Mouse (Mus musculus): ENCODE measurements around the gene Gimap8. TPM values are rescaled to one million over a fixed set of nuclear protein-coding genes. Genes with fewer than 3 reads are reported as not detected.
"Not testable (repeated sequence)": the region's sequence is repeated elsewhere in the genome, so short reads cannot be mapped to it uniquely, and the experiment has no call there.

The Gimap8 gene
- total and polyA plus RNA-seq, 3 experiments: 4.1 to 7.6 (median 7.1) TPM

DNA sequence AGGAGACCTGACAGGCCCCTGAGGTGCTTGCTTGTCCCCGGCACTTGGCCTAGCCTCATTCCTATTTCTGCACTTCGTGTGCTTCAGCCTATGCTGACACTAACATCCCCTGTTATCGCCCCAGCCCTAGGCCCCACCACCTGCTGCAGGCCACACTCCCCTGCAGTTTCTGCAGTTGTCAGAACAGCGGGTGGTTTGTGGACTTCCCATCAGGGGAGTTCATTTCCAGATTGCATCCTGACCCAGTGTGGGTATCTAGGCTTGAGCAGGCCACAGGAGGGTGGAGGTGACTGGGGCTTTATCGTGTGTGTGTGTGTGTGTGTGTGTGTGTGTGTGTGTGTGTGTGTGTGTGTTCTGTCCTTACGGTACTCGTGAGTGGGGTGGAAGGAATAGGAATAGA, 37.5 kb upstream of the Gimap8 start:
- Histone ChIP-seq H3K4me1 (ENCODE audit: control insufficient read depth, insufficient read depth, low read length) (no peaks in the 10 kb centered on the region; the same call in 1 of the 2 replicates), H3K9ac (ENCODE audit: low read depth, low read length) (no peak overlapping the region), H3K79me2 (replicated peaks; ENCODE audit: control insufficient read depth, insufficient read depth, low read length) (no peaks in the 10 kb centered on the region), H3K27me3 (ENCODE audit: control insufficient read depth, insufficient read depth, low read length) (no peaks in the 10 kb centered on the region), H3K4me3 (no peak overlapping the region), H3K36me3 (ENCODE audit: control insufficient read depth, insufficient read depth, low read length) (no peaks in the 10 kb centered on the region), H3K27ac (no peak overlapping the region)
- 65% methylated on average over 7 of the region's 7 CpGs for WGBS
- DNase-seq: no peak
- TF ChIP-seq EP300 (IDR thresholded peaks at IDR 0.05; ENCODE audit: insufficient read depth, low read depth, low read length): no peak
- TF ChIP-seq POLR2A (IDR thresholded peaks at IDR 0.05; ENCODE audit: insufficient read depth, low read depth, low read length): no peak
- TF ChIP-seq CTCF (IDR thresholded peaks at IDR 0.05): no peak
- intact Hi-C loops (cut with DNase I): no loop called here

DNA sequence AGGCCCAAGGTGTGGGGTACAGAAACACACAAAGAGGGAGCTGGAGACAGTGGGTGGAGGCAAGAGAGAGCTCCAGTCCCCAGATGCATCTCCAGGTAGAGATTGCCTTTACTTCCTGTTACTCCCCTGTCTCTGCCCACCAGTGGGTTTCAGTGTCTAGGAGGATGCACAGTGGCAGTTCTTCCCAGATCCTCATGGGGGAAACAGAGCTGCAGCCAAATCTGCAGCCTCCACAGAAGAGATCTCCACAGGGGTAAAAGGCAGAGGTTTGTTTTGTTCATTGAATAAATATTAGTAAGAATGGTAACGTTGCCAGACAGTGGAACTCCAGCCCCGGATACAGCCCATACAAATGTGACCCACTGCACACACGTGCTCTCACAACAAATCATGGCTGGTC, 36.4 kb upstream of the Gimap8 start:
- Histone ChIP-seq H3K27ac (no peak overlapping the region), H3K4me1 (ENCODE audit: control insufficient read depth, insufficient read depth, low read length) (no peaks in the 10 kb centered on the region; the same call in 1 of the 2 replicates), H3K36me3 (ENCODE audit: control insufficient read depth, insufficient read depth, low read length) (no peaks in the 10 kb centered on the region), H3K79me2 (replicated peaks; ENCODE audit: control insufficient read depth, insufficient read depth, low read length) (no peaks in the 10 kb centered on the region), H3K4me3 (no peak overlapping the region), H3K27me3 (ENCODE audit: control insufficient read depth, insufficient read depth, low read length) (no peaks in the 10 kb centered on the region), H3K9ac (ENCODE audit: low read depth, low read length) (no peak overlapping the region)
- WGBS: 82% methylated on average over 3 of the region's 3 CpGs
- DNase-seq: no peak
- no peak for TF ChIP-seq POLR2A (IDR thresholded peaks at IDR 0.05; ENCODE audit: insufficient read depth, low read depth, low read length)
- no peak for TF ChIP-seq CTCF (IDR thresholded peaks at IDR 0.05)
- TF ChIP-seq EP300 (IDR thresholded peaks at IDR 0.05; ENCODE audit: insufficient read depth, low read depth, low read length): no peak
- intact Hi-C loops (cut with DNase I): no loop called here

DNA sequence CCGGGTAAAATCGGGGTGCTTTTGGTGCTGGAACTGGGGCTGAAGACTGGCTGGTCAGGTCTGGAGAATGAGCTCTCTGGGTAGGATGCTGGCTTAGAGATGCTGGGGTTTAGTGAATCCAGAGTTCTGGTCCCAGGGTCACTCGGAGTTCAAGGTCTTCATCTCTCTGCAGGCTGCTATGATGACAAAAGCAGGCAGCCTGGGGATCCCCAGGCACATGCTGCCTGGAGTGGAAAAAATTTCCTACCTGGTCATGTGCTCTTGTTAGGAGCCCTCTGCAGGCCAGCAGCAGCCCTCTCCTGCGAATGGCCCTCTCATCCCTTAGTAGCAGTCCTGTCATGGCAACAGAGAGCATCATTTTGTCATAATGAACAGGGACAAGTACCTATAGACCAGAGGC, 33.6 kb upstream of the Gimap8 start:
- H3K4me1 ChIP-seq (ENCODE audit: control insufficient read depth, insufficient read depth, low read length): no peaks in the 10 kb centered on the region
- TF ChIP-seq POLR2A (IDR thresholded peaks at IDR 0.05; ENCODE audit: insufficient read depth, low read depth, low read length): no peak
- TF ChIP-seq EP300 (IDR thresholded peaks at IDR 0.05; ENCODE audit: insufficient read depth, low read depth, low read length): no peak
- no peak for TF ChIP-seq CTCF (IDR thresholded peaks at IDR 0.05)
- H3K79me2 ChIP-seq (replicated peaks; ENCODE audit: control insufficient read depth, insufficient read depth, low read length): no peaks in the 10 kb centered on the region
- intact Hi-C loops (cut with DNase I): no loop called here
- no peak overlapping the region for H3K27ac ChIP-seq
- no peak overlapping the region for H3K4me3 ChIP-seq
- H3K27me3 ChIP-seq (ENCODE audit: control insufficient read depth, insufficient read depth, low read length): no peaks in the 10 kb centered on the region
- WGBS: 84% methylated on average over 4 of the region's 4 CpGs
- no peaks in the 10 kb centered on the region for H3K36me3 ChIP-seq (ENCODE audit: control insufficient read depth, insufficient read depth, low read length)
- no peak overlapping the region for H3K9ac ChIP-seq (ENCODE audit: low read depth, low read length)
- DNase-seq: no peak

DNA sequence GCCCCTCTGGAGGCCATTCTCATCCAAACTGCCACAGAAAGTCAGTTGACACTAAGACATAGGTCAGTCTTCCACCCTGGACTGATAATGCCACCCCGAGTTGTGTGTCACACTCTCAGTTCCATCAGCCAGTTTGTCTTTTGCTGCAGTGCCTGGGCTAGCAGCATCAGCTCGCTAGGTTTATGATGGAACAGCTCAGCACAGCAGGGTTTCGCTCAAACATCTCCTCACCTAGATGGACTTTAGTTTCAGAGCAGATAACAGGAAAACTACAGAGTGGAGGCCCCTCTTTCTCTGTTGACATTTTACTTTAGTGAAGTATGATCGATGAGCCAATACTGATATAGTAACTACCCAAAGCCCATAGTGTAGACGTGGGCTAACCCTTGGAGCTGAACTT, 32.3 kb upstream of the Gimap8 start:
- 89% methylated on average over 5 of the region's 5 CpGs for WGBS
- H3K36me3 ChIP-seq (ENCODE audit: control insufficient read depth, insufficient read depth, low read length): no peaks in the 10 kb centered on the region
- no peak overlapping the region for H3K4me3 ChIP-seq
- no peak for TF ChIP-seq POLR2A (IDR thresholded peaks at IDR 0.05; ENCODE audit: insufficient read depth, low read depth, low read length)
- TF ChIP-seq CTCF (IDR thresholded peaks at IDR 0.05): no peak
- TF ChIP-seq EP300 (IDR thresholded peaks at IDR 0.05; ENCODE audit: insufficient read depth, low read depth, low read length): no peak
- no peaks in the 10 kb centered on the region for H3K27me3 ChIP-seq (ENCODE audit: control insufficient read depth, insufficient read depth, low read length)
- intact Hi-C loops (cut with DNase I): no loop called here
- no peak overlapping the region for H3K27ac ChIP-seq
- no peaks in the 10 kb centered on the region for H3K4me1 ChIP-seq (ENCODE audit: control insufficient read depth, insufficient read depth, low read length)
- no peak overlapping the region for H3K9ac ChIP-seq (ENCODE audit: low read depth, low read length)
- DNase-seq: no peak
- no peaks in the 10 kb centered on the region for H3K79me2 ChIP-seq (replicated peaks; ENCODE audit: control insufficient read depth, insufficient read depth, low read length)

DNA sequence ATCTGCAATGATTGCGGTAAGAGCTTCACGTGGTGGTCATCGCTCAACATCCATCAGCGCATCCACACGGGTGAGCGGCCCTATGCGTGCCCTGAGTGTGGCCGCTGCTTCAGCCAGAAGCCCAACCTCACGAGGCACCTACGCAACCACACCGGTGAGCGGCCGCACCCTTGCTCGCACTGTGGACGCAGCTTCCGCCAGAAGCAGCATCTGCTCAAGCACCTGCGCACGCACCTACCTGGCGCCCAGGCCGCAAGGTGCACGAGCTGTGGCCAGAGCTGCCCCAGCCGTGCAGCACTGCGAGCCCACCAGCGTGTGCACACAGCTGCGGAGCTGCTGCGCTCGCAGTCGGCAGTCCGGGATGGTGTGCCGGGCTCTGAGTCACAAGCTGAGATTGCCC, 27.0 kb upstream of the Gimap8 start:
- Histone ChIP-seq H3K9ac (ENCODE audit: low read depth, low read length) (no peak overlapping the region), H3K4me3 (no peak overlapping the region), H3K27ac (no peak overlapping the region), H3K27me3 (ENCODE audit: control insufficient read depth, insufficient read depth, low read length) (no peaks in the 10 kb centered on the region), H3K4me1 (ENCODE audit: control insufficient read depth, insufficient read depth, low read length) (no peaks in the 10 kb centered on the region), H3K36me3 (ENCODE audit: control insufficient read depth, insufficient read depth, low read length) (no peaks in the 10 kb centered on the region), H3K79me2 (replicated peaks; ENCODE audit: control insufficient read depth, insufficient read depth, low read length) (no peaks in the 10 kb centered on the region)
- TF ChIP-seq EP300 (IDR thresholded peaks at IDR 0.05; ENCODE audit: insufficient read depth, low read depth, low read length): no peak
- no peak for TF ChIP-seq CTCF (IDR thresholded peaks at IDR 0.05)
- no peak for TF ChIP-seq POLR2A (IDR thresholded peaks at IDR 0.05; ENCODE audit: insufficient read depth, low read depth, low read length)
- WGBS: 92% methylated on average over 30 of the region's 30 CpGs
- intact Hi-C loops (cut with DNase I): no loop called here
- DNase-seq: no peak

DNA sequence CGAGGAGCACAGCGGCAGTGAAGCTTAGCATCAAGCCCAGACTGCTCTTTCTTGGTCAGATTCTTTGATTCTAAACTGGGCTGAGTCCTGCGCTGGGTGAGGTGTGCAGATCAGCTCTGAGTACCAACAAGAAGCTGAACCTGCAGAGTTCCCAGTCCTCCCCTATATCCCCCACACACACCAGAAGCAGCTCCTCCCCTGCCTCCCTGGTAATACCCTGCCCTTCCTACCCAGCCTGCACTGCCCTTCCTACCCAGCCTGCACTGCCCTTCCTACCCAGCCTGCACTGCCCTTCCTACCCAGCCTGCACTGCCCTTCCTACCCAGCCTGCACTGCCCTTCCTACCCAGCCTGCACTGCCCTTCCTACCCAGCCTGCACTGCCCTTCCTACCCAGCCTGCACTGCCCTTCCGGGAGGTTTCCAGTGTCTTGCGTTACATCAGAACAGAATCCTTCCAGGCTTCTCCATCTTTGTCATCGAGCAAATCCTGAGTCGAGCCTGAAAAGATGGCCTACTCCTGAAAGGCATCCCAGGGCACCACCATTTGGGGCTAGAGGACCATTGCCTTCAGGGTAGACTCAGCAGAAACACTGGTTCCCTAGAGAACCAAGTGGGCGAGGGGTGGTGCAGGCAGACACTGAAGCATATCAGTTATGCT, 24.7 kb upstream of the Gimap8 start:
- H3K27me3 ChIP-seq (ENCODE audit: control insufficient read depth, insufficient read depth, low read length); H3K36me3 ChIP-seq (ENCODE audit: control insufficient read depth, insufficient read depth, low read length); intact Hi-C loops (cut with DNase I); DNase-seq; H3K4me3 ChIP-seq; H3K79me2 ChIP-seq (replicated peaks; ENCODE audit: control insufficient read depth, insufficient read depth, low read length); H3K27ac ChIP-seq; H3K9ac ChIP-seq (ENCODE audit: low read depth, low read length); H3K4me1 ChIP-seq (ENCODE audit: control insufficient read depth, insufficient read depth, low read length): not testable (repeated sequence)
- WGBS: 86% methylated on average over 8 of the region's 8 CpGs
